Mouse (Mus musculus) E14TG2a.4 (cell line): ENCODE data around the gene Spata5.

ENCODE experiments used
- H3K27me3 ChIP-seq: 2 replicates; pipeline ENCODE4 v1.6.1; 2014; ENCODE audit warnings: low read length, control low read depth; ENCODE audit not compliant: insufficient read depth
- H3K36me3 ChIP-seq: 2 replicates; pipeline ENCODE4 v1.6.1; 2014; ENCODE audit warnings: low read length, control low read depth; ENCODE audit not compliant: insufficient read depth
- H3K4me1 ChIP-seq: replicated peaks from 2 replicates; pipeline ENCODE4 v1.6.1; 2014; ENCODE audit warnings: low read depth, low read length, control low read depth
- H3K4me3 ChIP-seq: replicated peaks from 2 replicates; pipeline ENCODE4 v1.5.1; 2014; ENCODE audit warnings: mild to moderate bottlenecking, low read length
- H3K9me3 ChIP-seq: 2 replicates; pipeline ENCODE4 v1.6.1; 2014; ENCODE audit warnings: low read length, control low read depth
- CTCF ChIP-seq: conservative IDR thresholded peaks from 2 replicates; pipeline ENCODE4 v1.5.1; 2014; ENCODE audit warnings: low read length
- NANOG ChIP-seq: IDR thresholded peaks from 2 replicates; pipeline ENCODE4 v1.6.1; 2014; ENCODE audit warnings: borderline replicate concordance, low read length, mixed read lengths
- POU5F1 ChIP-seq: IDR thresholded peaks from 2 replicates; pipeline ENCODE4 v1.6.1; 2014; ENCODE audit warnings: low read length, borderline replicate concordance

The Spata5 gene

DNA sequence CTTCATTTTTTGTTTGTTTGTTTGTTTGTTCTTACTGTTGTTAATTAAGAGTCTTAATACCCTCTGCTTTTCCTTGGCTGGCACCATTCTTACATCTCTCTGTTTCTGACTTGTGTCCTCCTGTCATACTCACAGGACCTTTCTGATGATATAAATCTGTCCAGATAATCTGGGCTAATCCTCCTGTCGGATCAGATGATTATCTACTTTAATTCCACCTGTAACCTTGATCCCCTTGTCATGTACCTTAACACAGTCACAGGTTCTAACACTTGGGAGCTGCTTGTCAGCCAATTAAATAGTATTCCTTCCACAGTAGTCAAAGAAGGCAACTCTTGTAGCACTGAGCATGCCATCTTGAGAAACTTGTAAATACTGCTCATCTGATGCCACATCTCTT is 131.8 kb downstream of the Spata5 start:
- Histone ChIP-seq H3K9me3 (no peaks in the 10 kb centered on the region), H3K4me1 (no peaks in the 10 kb centered on the region), H3K36me3 (peaks cover 14% of the 10 kb centered on the region), H3K27me3 (no peaks in the 10 kb centered on the region), H3K4me3 (no peak overlapping the region)
- TF ChIP-seq CTCF (no peak), NANOG (no peak), POU5F1 (no peak)

DNA sequence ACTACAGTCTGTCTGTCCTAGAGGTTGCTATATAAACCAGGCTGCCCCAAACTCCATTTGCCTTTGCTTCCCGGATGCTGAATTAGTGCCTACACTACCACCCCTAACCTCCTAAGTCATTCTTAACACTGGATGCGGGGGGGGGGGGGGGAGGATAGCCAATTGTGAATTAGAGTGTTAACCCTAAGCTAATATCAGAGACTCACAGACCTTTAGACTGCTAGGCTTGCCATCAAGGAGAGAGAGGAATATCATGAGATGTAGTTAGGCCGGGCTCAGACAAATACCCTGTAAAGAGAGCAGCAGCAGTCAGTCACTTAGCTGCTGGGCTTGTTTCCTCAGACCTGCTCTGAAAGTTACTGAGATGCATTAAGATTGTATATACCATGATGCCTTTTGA is 132.5 kb downstream of the Spata5 start:
- no peaks in the 10 kb centered on the region for H3K4me1 ChIP-seq
- H3K27me3 ChIP-seq: no peaks in the 10 kb centered on the region
- TF ChIP-seq CTCF: no peak
- no peak for TF ChIP-seq NANOG
- TF ChIP-seq POU5F1: no peak
- H3K4me3 ChIP-seq: no peak overlapping the region
- H3K9me3 ChIP-seq: no peaks in the 10 kb centered on the region
- peaks cover 20% of the 10 kb centered on the region for H3K36me3 ChIP-seq

DNA sequence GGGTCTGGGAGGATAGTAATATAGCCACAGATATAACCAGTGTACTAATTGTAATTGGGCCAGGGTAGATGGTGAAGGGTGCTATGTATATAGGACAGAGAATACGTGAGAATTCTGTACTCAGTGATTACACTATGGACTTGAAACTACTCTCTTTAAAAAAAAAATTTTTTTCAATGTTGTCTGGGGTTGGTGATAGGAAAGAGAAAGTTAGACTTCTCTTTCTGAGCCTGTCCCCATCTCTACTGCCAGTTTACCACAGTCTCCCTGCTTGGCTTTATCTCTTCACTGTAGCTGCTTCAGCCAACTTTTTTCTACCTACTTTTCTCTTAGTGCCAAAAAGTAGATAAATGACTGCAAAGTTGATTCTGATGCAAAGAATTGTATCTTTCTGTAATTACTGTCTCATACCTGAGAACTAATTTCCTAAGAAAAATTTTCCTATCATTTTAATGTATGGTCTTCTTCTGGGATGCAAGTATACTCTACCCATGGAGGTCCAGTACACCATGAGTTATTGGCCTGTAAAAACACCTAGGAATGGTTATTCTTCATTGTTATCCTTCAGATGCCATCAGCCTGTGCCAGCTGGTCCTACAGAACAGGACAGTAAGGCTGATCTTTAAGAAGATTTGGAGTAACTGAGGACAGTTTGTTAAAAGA is 133.8 kb downstream of the Spata5 start:
- Histone ChIP-seq H3K27me3 (no peaks in the 10 kb centered on the region), H3K4me1 (no peaks in the 10 kb centered on the region), H3K36me3 (peaks cover 27% of the 10 kb centered on the region), H3K4me3 (no peak overlapping the region), H3K9me3 (no peaks in the 10 kb centered on the region)
- TF ChIP-seq CTCF (no peak), NANOG (no peak), POU5F1 (no peak)

DNA sequence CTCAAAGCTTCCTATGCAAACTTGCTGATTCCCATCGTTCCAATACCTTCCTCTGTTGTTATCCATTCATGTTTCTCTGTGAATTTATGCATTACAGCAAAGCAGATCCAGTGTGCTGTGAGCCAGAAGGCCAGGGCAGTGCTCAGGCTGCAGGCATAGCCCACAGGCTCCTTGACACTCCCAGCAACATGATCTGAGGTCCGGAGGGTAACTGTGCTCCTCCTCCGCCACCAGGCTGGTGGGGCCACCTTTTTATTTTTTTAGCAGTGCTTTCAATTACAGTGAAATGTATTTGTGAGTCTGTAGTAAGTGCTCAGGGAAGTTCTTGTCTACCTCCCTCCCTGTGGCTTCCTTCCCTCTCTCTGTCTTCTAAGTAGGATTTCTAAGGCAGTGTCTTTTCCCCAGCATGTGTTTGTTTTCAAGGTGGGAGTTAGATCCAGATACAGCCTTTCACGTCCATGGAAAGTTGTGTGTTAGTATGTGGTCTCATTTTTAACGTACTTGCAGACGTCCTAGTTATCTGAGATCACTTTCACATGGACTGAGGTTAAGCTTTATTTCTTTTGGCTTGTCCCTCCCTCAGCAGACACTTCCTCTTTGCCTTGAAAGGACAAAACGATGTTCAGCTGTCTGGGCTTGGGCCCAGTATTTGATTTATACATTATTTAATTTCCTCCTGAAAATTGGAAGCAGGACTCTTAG is 136.9 kb downstream of the Spata5 start:
- TF ChIP-seq NANOG (no peak), POU5F1 (no peak)
- Histone ChIP-seq H3K9me3 (no peaks in the 10 kb centered on the region), H3K4me1 (no peaks in the 10 kb centered on the region), H3K4me3 (no peak overlapping the region), H3K27me3 (no peaks in the 10 kb centered on the region), H3K36me3 (peaks cover 38% of the 10 kb centered on the region)

DNA sequence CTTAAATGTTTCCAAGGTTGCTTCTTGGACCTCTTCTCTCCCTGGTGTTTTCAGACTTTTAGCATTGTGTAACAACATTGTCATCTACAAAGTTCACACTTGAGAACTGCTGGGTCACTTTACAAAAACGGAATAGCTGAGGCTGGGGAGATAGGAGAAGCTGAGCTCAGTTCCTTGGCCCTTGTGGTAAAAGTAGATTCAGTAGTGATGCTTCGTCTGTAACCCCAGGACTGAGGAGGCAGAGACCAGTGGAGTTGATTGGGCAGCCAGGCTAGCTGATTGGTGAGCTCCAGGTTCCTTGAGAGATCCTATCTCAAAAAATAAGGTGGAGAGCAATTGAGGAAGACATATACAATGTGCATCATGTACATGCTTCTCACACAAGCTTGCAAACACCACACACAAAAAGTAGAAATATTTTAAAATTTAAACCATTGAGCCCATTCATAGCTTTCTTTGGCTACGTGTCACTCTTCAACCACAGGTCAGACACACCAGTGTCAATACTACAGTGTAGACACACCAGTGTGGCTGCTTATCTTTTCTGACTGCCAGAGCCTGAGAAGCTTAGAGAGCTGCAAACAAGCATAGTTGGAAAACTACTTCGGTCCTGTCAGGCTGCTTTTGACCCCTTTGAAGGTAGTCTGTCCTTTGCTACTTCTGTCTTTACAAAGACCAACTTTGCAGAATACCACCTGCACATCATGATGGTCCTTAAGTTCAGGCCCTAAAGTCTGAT is 138.2 kb downstream of the Spata5 start:
- Histone ChIP-seq H3K36me3 (peaks cover 39% of the 10 kb centered on the region), H3K27me3 (no peaks in the 10 kb centered on the region), H3K4me3 (no peak overlapping the region), H3K9me3 (no peaks in the 10 kb centered on the region), H3K4me1 (no peaks in the 10 kb centered on the region)
- TF ChIP-seq NANOG (no peak), CTCF (no peak), POU5F1 (no peak)

DNA sequence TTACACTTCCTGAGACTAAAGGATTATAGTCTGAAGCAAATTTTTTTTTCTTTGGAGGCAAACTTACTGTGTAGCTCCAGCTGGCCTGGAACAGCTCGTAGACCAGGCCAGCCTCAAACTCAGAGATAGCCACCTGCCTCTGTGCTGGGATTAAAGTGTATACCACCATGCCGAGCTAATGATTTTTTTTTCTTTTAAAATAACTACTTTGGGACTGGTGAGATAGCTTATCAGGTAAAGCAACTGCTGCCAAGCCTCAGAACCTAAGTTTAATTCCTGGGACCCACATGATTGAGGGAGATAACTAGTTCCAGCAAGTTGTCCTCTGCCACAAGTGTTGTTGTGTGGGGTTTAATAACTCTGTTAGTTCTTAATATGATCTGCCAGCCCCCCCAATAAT is 139.6 kb downstream of the Spata5 start:
- H3K4me3 ChIP-seq: no peak overlapping the region
- H3K27me3 ChIP-seq: no peaks in the 10 kb centered on the region
- no peaks in the 10 kb centered on the region for H3K9me3 ChIP-seq
- H3K4me1 ChIP-seq: no peaks in the 10 kb centered on the region
- H3K36me3 ChIP-seq: peaks cover 37% of the 10 kb centered on the region
- no peak for TF ChIP-seq CTCF
- TF ChIP-seq NANOG: no peak
- TF ChIP-seq POU5F1: no peak

DNA sequence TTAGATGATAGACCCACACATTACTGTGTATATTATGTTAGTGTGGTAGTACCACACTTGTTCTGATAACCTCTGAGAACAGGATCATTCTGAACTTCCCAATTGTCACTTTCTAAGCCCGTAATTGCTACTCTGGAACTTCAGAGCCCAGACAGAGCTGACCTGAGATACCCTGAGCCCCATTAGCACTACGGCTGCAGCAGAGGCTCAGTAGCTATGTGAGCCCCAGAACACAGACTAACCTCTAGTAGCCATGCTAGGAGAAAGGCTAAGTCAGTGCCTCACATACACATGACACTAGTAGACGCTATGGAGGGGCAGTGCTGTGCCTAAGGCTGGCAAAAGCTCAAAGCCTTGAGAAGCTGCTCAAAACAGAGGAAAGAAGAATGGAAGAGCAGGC is 141.8 kb downstream of the Spata5 start:
- TF ChIP-seq CTCF: no peak
- TF ChIP-seq NANOG: no peak
- TF ChIP-seq POU5F1: no peak

DNA sequence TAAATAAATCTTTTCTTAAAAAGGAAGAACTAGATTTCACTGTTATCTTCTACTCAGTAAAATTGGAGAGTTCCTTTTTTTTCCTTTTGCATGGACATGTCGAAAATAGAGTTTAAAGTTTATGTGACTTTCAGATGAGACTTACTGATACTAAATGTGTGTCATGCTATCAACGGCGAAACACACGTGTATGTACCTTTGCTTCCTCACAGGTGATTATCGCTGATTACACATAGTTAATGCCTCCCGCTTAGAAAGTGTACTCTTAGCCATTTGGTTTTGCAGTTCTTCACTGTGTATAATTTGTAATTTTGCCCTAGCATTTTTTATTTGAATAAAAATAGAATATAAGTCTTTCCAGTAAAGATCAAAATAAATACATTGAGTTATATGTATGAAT is 146.4 kb downstream of the Spata5 start:
- Histone ChIP-seq H3K9me3 (no peaks in the 10 kb centered on the region), H3K36me3 (peaks cover 14% of the 10 kb centered on the region), H3K4me1 (peaks cover 19% of the 10 kb centered on the region), H3K4me3 (no peak overlapping the region), H3K27me3 (no peaks in the 10 kb centered on the region)
- TF ChIP-seq CTCF: no peak
- no peak for TF ChIP-seq NANOG
- no peak for TF ChIP-seq POU5F1

More for the DNA sequence above, 141.8 kb downstream of the Spata5 start:
- no peaks in the 10 kb centered on the region for H3K27me3 ChIP-seq
- H3K36me3 ChIP-seq: peaks cover 27% of the 10 kb centered on the region
- no peak overlapping the region for H3K4me3 ChIP-seq
- no peaks in the 10 kb centered on the region for H3K4me1 ChIP-seq
- no peaks in the 10 kb centered on the region for H3K9me3 ChIP-seq

DNA sequence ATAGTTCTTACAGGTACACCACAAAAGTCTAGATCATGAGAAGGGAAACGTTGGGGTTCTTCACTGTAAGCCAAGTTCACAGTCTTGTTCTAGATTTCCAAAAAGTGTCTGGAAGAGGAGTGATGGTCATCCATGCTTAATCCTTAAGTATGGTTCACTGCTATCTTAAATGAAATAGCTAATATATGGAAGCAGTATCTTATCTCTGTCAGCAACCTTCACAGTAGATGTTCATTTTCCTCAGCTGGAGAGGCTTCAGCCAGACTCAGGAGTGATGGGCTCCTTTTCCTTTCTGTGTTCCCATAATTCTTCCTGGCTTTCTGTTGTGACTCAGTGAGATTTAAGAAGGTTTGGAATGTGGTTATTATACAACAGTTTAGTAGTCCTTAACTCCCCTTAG is 147.8 kb downstream of the Spata5 start:
- H3K9me3 ChIP-seq: no peaks in the 10 kb centered on the region
- peaks cover 14% of the 10 kb centered on the region for H3K36me3 ChIP-seq
- no peak overlapping the region for H3K4me3 ChIP-seq
- no peaks in the 10 kb centered on the region for H3K27me3 ChIP-seq
- TF ChIP-seq POU5F1 (no peak), NANOG (no peak), CTCF (no peak)
- H3K4me1 ChIP-seq: peaks cover 19% of the 10 kb centered on the region
